Mouse (Mus musculus): ENCODE results near the gene Emb. TPM values are rescaled to one million over a fixed set of nuclear protein-coding genes. Genes with fewer than 3 reads are reported as not detected.

Gene Emb
- total and polyA plus RNA-seq, 3 experiments: 0.43 to 1.7 TPM; not detected in 1

DNA sequence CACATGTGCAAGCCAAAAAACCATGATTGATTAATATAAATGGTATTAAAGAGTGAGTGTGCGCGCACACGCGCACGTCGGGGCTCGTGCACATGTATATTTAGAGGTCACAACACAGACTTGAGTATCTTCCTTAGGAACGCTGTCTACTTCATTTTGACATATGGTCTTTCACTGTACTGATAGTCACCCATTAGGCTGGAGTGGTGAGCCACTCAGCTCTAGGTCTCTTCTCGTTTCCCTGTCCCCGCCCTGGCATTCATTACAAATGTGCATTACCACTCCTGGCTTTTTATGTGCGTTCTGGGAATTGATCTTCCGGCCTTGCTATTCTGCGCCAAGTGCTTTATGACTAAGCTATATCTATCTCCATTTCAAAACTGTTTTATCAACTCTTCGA, 59.6 kb downstream of the Emb start:
- H3K4me3 ChIP-seq (ENCODE audit: control insufficient read depth in 1 of 2, insufficient read depth in 1 of 2, low read depth in 2 of 2, low read length in 2 of 2): no peak overlapping the region
- H3K4me1 ChIP-seq (ENCODE audit: control insufficient read depth in 1 of 2, insufficient read depth in 2 of 2, low read length in 2 of 2): no peaks in the 10 kb centered on the region
- no peak for TF ChIP-seq NELFE (IDR thresholded peaks at IDR 0.05; ENCODE audit: low read depth, low read length)
- TF ChIP-seq ZKSCAN1 (IDR thresholded peaks at IDR 0.05; ENCODE audit: low read depth, low read length): no peak
- TF ChIP-seq KAT2A (conservative IDR thresholded peaks at IDR 0.05; ENCODE audit: low read depth, low read length): no peak
- TF ChIP-seq HCFC1 (IDR thresholded peaks at IDR 0.05; ENCODE audit: low read depth, low read length): no peak
- no peak for TF ChIP-seq ELF1 (IDR thresholded peaks at IDR 0.05; ENCODE audit: low read depth, low read length)
- no peak overlapping the region for H3K9ac ChIP-seq (ENCODE audit: control insufficient read depth, low read depth, low read length, poor library complexity, severe bottlenecking)
- no peaks in the 10 kb centered on the region for H3K27me3 ChIP-seq (ENCODE audit: control insufficient read depth in 1 of 2, insufficient read depth in 2 of 2, low read length in 2 of 2)
- no peak for DNase-seq (ENCODE audit: low read depth, low spot score)
- H3K79me2 ChIP-seq (ENCODE audit: control insufficient read depth, insufficient read depth, low read length, poor library complexity): no peaks in the 10 kb centered on the region
- no peaks in the 10 kb centered on the region for H3K9me3 ChIP-seq (replicated peaks; ENCODE audit: insufficient read depth, low read length)
- no peak overlapping the region for H3K27ac ChIP-seq (ENCODE audit: control insufficient read depth, low read depth, low read length)
- H3K36me3 ChIP-seq (ENCODE audit: control insufficient read depth in 1 of 2, insufficient read depth in 2 of 2, low read length in 2 of 2): no peaks in the 10 kb centered on the region

DNA sequence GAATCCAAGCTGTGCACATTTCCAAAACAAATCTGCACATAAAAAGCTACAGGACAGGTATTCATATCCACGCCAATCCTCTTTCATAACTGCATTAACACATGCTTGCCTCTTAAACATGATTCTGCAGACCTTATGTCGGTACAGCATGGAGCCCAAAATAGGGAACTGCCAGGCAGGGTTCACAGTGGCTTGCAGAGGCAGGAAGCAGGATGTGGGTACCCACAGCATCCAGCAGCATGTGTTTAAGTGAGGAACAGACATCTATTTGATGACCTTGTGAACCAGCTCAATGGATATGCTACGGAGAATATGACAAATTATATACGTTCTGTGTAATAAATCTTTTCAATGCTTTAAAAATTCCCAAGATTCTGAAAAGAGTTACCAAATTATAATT, 75.7 kb downstream of the Emb start:
- TF ChIP-seq BHLHE40 (IDR thresholded peaks at IDR 0.05; ENCODE audit: borderline replicate concordance, low read depth, low read length) (no peak), EP300 (IDR thresholded peaks at IDR 0.05; ENCODE audit: low read depth in 1 of 2, low read length in 2 of 2) (no peak), RCOR1 (IDR thresholded peaks at IDR 0.05; ENCODE audit: low read depth, low read length) (no peak)
- DNase-seq (ENCODE audit: low read depth, low spot score): no peak
- no peak overlapping the region for H3K27ac ChIP-seq (ENCODE audit: control insufficient read depth, low read depth, low read length)

DNA sequence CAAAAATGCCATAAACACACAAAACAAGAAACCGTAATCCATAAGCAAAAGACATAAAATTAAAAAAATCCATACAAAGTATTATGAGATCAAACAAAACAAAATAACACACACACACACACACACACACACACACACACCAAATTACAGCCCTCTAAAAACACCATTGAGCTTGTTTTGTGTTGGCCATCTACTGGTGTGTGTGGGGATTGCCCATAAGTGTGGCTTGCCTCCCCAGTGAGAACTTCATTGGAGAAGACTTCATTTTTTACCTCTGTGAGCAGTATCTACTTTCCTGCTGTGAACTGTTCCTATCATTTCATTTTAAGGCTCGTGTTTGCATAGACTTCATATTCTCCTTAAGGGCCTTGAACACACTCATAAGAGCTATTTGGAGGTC, 78.6 kb downstream of the Emb start:
- TF ChIP-seq POLR2AphosphoS2 (IDR thresholded peaks at IDR 0.05; ENCODE audit: low read length) (no peak), ELF1 (IDR thresholded peaks at IDR 0.05; ENCODE audit: low read depth, low read length) (no peak), HCFC1 (IDR thresholded peaks at IDR 0.05; ENCODE audit: low read depth, low read length) (no peak), POLR2AphosphoS5 (IDR thresholded peaks at IDR 0.05; ENCODE audit: borderline replicate concordance, low read depth, low read length) (no peak), MYB (IDR thresholded peaks at IDR 0.05; ENCODE audit: low read depth, low read length) (no peak), GATA1 (IDR thresholded peaks at IDR 0.05; ENCODE audit: low read depth, low read length) (no peak), TCF12 (IDR thresholded peaks at IDR 0.05; ENCODE audit: low read depth, low read length) (no peak)

More for the DNA sequence above, 75.7 kb downstream of the Emb start:
- Histone ChIP-seq H3K9ac (ENCODE audit: control insufficient read depth, low read depth, low read length, poor library complexity, severe bottlenecking) (no peak overlapping the region), H3K36me3 (ENCODE audit: control insufficient read depth in 1 of 2, insufficient read depth in 2 of 2, low read length in 2 of 2) (no peaks in the 10 kb centered on the region), H3K4me3 (ENCODE audit: control insufficient read depth in 1 of 2, insufficient read depth in 1 of 2, low read depth in 2 of 2, low read length in 2 of 2) (no peak overlapping the region), H3K79me2 (ENCODE audit: control insufficient read depth, insufficient read depth, low read length, poor library complexity) (no peaks in the 10 kb centered on the region), H3K4me1 (ENCODE audit: control insufficient read depth in 1 of 2, insufficient read depth in 2 of 2, low read length in 2 of 2) (no peaks in the 10 kb centered on the region), H3K27me3 (ENCODE audit: control insufficient read depth in 1 of 2, insufficient read depth in 2 of 2, low read length in 2 of 2) (no peaks in the 10 kb centered on the region), H3K9me3 (replicated peaks; ENCODE audit: insufficient read depth, low read length) (no peaks in the 10 kb centered on the region)

More for the DNA sequence above, 78.6 kb downstream of the Emb start:
- Histone ChIP-seq H3K36me3 (ENCODE audit: control insufficient read depth in 1 of 2, insufficient read depth in 2 of 2, low read length in 2 of 2) (no peaks in the 10 kb centered on the region), H3K4me3 (ENCODE audit: control insufficient read depth in 1 of 2, insufficient read depth in 1 of 2, low read depth in 2 of 2, low read length in 2 of 2) (no peak overlapping the region), H3K9me3 (replicated peaks; ENCODE audit: insufficient read depth, low read length) (no peaks in the 10 kb centered on the region), H3K9ac (ENCODE audit: control insufficient read depth, low read depth, low read length, poor library complexity, severe bottlenecking) (no peak overlapping the region), H3K27ac (ENCODE audit: control insufficient read depth, low read depth, low read length) (no peak overlapping the region), H3K79me2 (ENCODE audit: control insufficient read depth, insufficient read depth, low read length, poor library complexity) (no peaks in the 10 kb centered on the region), H3K4me1 (ENCODE audit: control insufficient read depth in 1 of 2, insufficient read depth in 2 of 2, low read length in 2 of 2) (no peaks in the 10 kb centered on the region), H3K27me3 (ENCODE audit: control insufficient read depth in 1 of 2, insufficient read depth in 2 of 2, low read length in 2 of 2) (no peaks in the 10 kb centered on the region)
- no peak for DNase-seq (ENCODE audit: low read depth, low spot score)

Data from MEL (cell line).